Mouse (Mus musculus): ENCODE results near the gene Edem2. TPM values are rescaled to one million over a fixed set of nuclear protein-coding genes. Genes with fewer than 3 reads are reported as not detected.
"Not testable (repeated sequence)": the region's sequence is repeated elsewhere in the genome, so short reads cannot be mapped to it uniquely, and the experiment has no call there.

The Edem2 gene
- polyA plus RNA-seq, 1 experiment = 67.4 TPM

DNA sequence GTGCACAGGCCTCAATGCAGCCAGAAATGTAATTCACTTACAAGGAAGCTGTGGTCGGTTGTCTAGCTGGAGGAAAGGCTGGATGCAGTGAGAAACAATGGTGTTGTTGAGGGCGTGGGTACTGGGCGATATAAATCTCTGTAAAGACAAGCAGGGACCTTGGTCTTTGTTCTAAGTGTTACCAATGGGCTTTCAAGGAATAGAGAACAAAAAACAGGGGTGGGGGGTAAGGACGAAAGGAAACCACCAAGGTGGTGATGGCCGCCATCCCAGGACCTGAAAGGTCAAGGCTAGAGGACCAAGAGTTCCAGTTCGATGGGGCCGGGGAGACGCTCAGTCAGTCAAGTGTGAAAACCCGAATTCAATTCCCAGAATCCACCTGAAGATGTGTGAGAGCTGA, 8.5 kb upstream of the Edem2 start:
- no peak for DNase-seq (ENCODE audit: low read depth, low spot score)
- WGBS = 64% methylated on average over 9 of the region's 9 CpGs

DNA sequence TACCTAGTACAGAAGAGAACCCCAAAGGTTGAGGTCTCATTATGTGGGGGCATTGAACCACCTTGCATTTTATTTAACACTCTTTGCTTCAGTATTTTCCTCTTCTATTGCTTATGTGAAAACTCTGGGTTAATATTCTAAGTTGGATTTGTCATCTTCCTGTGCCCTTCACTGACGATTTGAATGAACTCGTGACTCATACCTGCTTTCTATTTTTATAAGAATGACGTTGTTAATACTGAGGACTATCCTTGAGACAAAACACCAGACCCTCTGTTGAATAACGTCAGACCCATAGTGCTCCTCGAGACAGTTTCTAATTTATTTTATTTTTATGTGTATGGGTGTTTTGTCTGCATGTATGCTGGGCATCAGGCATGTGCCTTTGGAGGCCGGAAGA, 7.7 kb upstream of the Edem2 start:
- WGBS = 63% methylated on average over 6 of the region's 6 CpGs
- no peak for DNase-seq (ENCODE audit: low read depth, low spot score)

DNA sequence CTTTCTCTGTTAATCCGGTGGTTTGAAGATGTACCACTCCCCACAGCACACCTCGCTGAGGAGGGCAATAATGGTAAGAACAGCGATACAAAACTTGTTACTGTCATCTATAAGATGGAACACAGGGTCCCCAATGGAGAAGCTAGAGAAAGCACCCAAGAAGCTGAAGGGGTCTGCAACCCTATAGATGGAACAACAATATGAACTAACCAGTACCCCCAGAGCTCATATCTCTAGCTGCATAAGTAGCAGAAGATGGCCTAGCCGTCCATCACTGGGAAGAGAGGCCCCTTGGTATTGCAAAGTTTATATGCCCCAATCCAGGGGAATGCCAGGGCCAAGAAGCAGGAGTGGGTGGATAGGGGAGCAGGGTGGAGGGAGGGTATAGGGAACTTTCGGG, 6.5 kb upstream of the Edem2 start, which contains the start of gene Gm17581:
Gm17581 (minus strand) TSS at position 101 of the 400 bp plus-strand sequence.
- DNase-seq (ENCODE audit: low read depth, low spot score) = not testable (repeated sequence)

DNA sequence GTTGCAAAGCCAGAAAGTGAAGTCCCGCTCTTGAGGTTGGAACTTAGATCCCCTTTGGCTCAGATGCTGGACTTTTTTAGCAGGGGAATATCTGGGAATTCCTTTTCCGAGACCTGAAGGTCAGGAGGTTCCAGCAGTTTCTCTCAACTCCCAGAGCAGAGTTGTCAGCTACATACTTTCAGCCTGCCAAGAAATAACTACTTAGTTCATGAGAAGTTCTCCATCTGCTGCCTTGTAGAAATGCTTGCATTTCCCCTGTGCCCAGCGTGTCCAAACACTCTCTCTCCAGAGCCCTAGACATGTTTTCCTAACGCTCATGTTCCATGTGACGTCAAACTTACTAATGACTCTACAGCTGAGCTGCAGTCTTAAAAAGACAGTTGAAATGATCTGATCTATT, 5.8 kb upstream of the Edem2 start:
- no peak for DNase-seq (ENCODE audit: low read depth, low spot score)
- 67% methylated on average over 5 of the region's 5 CpGs for WGBS

More for the DNA sequence above, 6.5 kb upstream of the Edem2 start, which contains the start of gene Gm17581:
- 85% methylated on average over 5 of the region's 5 CpGs for WGBS

DNA sequence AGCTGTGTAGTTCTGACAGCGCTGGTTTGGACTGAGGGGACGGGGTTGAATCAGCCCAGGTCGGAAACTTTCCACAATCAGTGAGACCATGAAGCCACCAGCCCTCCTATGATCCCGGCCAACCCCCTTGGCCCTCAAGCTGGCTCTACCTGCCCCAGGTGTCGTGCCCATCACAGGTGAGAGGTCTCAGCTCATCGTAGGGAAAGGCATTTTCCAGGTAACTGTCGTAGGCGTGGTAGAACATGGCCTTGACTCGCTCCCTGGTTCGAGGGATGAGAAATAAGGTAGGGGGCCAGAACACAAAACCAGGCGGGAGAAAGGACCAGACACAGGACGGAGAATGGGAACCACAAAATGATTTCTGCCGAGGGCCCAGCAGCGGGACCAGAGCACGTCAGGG, 533 bp downstream of the Edem2 start:
- no peak for DNase-seq (ENCODE audit: low read depth, low spot score)
- WGBS = 3% methylated on average over 14 of the region's 15 CpGs

DNA sequence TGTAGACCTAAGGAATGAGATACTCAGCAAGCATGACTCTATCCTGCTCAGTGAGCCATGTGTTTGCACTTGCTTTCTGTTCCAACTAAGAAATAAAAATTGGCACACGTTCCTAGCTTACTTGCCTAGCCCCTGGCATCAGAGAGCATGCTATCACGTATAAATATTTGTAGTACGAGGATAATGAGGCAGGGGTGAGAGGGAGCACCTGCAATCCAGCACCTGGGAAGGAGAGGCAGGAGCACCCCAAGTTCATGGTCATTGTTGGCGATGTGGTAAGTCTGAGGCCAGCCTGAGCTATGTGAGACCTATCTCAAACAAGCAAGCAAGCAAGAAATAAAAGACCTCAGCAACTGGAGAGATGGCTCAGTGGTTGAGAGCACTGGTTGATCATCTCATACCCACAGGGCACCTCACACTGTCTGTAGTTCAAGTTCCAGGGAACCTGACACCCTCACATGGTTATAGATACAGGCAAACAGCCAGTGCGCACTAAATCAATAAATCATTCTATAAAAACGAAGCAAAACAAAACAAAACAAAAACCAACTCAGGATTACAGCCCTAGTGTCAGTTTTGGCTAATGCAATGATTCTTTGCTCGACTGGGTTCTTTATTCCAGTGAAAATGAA, 1.4 kb downstream of the Edem2 start:
- DNase-seq (ENCODE audit: low read depth, low spot score) = no peak
- WGBS = 30% methylated on average over 7 of the region's 7 CpGs

DNA sequence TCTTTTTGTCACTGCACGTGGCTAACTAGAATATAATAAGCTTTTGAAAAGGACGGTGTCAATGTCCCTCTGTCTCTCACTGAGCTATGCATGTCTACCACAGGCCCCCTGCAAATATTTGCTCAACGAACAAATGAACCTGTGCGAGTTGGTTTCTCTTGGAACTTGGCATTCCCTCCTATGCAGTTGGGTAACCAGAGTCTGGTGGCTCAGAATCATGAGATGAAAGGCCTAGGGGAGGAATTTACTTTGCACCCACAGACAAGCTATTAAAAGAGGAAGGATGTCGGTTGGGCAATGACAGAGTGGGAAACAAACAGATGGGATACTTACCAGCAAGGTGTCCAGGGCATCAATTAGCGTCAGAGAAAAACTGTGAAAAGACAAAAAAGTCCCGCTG, 3.0 kb downstream of the Edem2 start:
- 75% methylated on average over 7 of the region's 7 CpGs for WGBS
- DNase-seq (ENCODE audit: low read depth, low spot score) = no peak

DNA sequence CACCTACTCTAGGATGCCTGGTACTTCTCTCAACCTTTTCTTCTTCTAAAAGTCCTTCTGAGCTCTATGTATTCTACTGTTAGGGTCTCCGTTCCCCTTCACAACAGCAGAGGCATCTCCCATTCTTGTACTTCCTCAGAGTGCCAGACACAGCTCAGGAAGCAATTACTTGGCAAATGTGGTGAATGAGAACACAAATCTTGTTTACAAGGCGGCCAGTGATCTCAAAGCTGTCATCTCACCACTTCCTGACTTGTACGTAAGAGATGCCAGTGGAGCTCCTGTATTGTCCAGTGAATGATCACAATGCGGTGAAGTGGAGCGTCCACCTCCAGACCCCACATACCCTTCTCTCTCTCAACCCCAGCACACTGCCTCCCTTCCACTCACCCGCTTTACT, 4.7 kb downstream of the Edem2 start:
- DNase-seq (ENCODE audit: low read depth, low spot score) = no peak
- WGBS = 87% methylated on average over 6 of the region's 6 CpGs

DNA sequence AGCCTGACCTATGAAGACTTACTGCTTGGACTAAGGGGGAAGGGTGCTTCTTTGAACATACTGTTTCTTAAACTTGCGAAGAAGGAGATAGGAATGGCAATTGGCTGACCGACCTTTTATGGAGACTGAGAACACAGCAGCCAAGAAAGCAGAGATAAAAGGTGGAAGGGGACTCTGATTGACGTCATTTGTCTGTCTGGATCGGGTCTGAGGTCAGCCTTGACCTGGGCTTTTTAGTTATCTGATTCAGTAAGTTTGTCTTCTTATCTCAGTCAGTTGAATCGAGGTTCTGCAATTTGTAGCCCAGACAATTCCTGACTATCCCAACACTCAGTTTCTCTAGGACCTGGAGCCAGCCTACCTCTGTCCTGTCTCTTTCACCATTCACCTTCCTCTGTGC, 5.2 kb downstream of the Edem2 start:
- no peak for DNase-seq (ENCODE audit: low read depth, low spot score)
- WGBS = 83% methylated on average over 5 of the region's 5 CpGs

DNA sequence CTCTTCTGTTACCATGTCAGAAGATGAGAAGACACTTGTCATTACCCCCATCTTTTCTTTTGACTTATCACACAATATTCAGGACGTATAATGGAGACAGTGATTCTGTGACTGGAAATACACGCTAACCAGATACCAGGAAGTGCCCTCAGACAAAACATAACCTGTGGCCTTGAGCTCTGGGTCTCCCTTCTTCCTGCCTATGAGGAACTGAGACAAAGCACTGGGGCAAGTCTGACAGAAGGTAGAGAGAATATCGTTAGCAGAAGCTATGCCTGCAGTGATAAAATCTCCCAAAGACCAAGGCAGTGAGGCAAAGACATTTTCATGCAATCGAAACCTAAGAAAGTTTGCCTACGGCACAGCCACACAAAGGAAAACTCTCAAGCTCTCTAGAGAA, 8.7 kb downstream of the Edem2 start:
- no peak for DNase-seq (ENCODE audit: low read depth, low spot score)
- WGBS = 68% methylated on average over 5 of the region's 5 CpGs

DNA sequence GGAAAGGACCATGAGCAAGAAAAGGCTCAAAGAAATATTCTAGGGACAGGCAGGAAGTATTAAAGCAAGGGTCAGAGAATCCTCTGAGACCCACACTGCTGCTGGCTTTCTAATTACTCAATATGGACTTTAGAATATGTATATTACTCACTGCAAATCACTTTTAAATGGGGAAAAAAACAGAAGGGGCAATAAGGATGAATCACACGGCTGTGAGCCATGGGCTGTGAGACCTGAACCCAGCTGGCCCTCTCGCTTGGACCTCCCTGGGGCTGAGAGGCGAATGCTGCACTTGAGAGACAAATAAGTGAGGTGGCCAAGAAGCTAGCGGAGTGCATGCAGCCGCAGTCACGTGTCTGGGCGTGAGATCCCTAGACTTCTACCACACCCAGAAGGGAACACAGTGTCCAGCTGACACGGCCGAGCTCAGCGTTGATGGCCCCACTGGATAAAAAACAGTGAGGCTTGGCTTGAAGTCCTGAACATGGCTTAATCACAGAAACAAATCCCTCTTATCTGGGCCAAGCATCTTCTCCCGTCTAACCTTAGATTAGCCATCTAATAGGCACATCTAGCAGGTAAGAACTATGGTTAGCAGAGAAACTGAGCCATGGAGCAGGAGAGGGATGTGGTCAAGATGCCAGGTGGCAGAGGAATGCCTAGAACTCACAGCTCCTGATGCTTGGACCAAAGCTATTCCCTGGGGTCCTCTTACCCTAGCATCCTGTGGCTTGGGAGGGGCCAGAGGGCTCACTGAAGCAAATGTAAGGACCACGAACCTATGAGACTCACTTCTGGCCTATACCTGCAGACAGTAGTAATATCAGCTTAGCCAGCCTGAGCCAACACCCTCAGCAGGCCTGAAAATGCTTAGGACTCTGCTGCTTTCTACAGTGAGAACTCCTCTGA, 11.9 kb downstream of the Edem2 start:
- 67% methylated on average over 12 of the region's 12 CpGs for WGBS
- no peak for DNase-seq (ENCODE audit: low read depth, low spot score)

DNA sequence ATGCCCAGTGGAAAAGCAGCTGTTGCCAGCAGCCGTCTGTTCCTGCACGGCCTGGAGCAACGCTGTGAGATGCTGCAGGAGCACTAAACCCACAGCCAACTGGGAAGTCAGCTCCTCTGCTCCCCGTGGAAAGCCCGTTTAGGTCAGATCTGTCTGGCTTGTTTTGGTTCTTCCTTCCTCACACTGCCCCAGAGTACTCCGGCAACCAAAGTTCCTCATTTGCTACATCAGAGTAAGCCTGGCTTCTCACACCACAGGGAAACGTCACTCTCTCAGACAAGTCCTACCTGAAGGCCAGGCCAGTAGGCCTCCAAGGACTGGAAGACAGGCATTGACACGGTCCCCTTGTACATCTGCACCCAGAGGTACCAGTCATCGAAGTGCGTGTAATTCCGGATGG, 18.7 kb downstream of the Edem2 start:
- no peak for DNase-seq (ENCODE audit: low read depth, low spot score)
- WGBS = 88% methylated on average over 11 of the region's 11 CpGs

DNA sequence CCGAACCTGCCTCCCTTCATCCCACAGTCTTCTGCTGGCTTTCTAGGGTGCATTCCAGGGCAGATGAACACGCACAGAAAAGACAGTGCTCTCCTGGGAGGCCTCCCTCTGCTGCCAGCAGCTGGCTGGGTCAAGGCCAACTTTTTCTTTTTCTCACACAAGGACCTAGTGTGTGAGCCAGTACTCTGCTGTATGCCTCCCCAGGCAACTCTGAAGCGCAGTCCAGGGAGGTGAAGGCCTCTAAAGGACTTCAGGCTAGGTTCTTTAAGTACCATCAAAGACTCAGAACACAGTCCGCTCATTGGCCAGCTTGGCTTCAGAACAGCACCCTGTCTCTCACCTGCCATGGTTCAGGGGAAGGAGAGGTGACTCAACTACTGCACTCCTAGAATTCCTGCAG, 22.0 kb downstream of the Edem2 start:
- WGBS = 66% methylated on average over 4 of the region's 4 CpGs

DNA sequence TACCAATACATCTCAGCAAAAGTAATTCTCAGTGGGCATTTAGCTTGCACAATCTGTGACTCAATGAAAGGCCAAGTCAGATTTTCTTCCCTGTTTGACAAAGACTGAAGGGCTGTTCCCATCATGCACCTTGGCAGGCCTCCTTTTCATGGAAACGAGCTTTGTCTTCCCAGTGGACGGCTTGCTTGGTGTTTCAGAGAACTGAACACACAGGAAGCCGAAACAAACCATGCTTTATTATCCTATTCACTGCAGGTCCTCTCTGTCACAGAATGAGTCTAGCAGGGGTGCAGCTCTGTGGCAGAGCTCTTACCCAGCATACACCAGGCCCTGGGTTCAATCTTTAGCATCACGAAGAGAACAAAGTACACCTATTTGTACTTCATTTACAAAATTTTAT, 25.6 kb downstream of the Edem2 start:
- no peak for DNase-seq (ENCODE audit: low read depth, low spot score)
- 76% methylated on average over 4 of the region's 4 CpGs for WGBS

More for the DNA sequence above, 22.0 kb downstream of the Edem2 start:
- DNase-seq (ENCODE audit: low read depth, low spot score) = no peak

DNA sequence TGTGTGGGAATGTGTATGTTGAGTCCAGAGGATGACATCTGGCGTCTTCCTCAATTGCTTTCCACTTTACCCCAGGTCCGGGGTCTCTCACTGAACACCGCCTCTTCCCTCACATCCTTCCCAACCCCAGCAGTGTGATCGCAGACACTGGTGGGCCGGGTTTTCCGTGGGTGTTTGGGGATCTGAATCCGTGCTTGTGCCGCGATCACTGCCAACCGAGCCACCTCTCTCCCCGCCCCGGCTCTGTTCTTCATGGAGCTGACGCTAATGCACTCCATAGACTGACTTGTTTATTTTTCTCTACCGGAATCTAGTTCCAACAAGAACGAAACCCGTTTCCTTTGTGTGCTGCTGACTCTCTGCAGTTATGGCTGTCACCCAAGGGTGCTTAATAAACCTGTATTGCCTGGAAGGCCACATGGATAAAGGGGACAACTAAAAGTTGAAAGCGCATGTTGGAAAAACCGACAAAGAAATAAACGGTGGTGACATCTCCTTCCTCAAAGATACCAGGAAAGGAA, 27.8 kb downstream of the Edem2 start:
- no peak for DNase-seq (ENCODE audit: low read depth, low spot score)
- WGBS = 81% methylated on average over 19 of the region's 19 CpGs

DNA sequence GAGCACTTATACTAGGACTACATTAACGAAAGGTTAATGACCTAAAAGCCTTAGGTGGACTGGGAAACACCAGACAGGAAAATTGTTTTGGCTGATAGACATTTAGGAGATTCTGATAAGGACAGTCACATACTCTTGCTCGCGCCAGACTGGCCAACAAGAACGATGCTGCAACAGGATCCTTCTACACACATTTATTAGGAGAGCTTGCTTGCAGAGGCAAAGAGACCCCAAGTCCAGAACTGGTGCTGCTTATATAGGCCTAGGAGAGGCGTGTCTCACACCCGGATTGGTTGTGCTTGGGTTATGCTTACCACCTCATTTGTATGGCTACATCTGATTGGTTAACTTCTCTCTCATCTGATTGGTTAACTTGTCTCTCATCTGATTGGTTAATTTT, 30.8 kb downstream of the Edem2 start:
- not testable (repeated sequence) for DNase-seq (ENCODE audit: low read depth, low spot score)
- WGBS = 93% methylated on average over 6 of the region's 6 CpGs

DNA sequence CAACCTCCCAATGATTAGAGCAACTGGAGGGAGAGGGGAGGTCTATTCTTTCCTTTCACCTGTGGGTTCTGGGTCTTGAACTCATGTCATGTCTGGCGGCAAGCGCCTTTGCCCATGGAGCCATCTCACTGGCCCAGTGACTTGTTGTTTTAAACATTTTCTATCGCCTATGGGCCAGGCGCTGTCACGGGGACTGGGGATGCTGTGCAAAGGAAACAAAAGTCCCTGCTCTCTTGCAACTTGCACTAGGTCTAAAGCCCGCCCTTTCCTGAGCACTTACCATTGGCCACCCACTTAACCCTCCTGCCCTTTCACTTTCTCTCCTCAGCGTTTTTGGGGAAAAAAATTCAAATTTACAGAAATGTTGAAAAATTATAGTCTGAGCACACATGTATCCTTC, 32.4 kb downstream of the Edem2 start:
- no peak for DNase-seq (ENCODE audit: low read depth, low spot score)
- WGBS = 66% methylated on average over 7 of the region's 7 CpGs

DNA sequence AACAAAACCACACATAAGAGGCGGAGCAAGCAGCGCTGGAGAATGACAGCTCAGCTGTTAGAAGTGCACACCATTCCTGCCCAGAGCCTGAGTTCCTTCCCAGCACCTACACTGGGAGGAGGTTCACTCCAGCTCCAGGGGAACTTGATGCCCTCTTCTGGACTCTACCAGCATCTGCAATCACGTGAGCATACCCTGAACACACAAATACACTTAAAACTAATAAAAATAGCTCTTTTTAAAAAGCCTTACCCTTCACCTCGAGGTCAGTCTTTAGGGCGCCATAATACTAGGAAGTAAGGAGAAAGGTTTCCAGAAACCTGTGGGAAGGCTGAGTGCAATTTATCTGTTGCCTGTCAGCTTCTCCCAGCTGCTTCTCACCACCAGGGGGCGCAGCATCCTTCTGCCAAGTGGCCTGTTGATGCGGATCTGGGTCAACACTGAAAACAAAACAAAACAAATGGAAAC, 33.1 kb downstream of the Edem2 start:
- WGBS = 15% methylated on average over 7 of the region's 7 CpGs
- DNase-seq (ENCODE audit: low read depth, low spot score) = no peak

DNA sequence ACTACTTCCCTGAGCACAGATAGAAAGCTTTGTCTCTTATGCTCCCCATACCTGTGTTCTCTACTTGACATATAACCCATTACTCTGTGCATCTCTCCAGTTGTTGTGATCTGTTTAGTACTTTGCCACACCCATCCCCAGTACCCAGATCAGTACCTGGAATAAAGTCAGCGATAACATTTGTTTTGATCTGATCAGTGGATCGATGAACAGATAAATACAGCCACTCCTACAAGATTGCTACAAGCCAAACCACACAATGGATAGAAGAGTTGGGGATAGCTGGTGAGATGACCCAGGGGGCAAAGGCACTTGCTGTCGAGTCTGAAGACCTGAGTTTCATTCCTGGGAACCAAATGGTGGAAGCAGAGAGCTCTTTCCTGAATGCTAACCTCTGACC, 34.0 kb downstream of the Edem2 start:
- DNase-seq (ENCODE audit: low read depth, low spot score) = no peak
- 73% methylated on average over 3 of the region's 3 CpGs for WGBS

DNA sequence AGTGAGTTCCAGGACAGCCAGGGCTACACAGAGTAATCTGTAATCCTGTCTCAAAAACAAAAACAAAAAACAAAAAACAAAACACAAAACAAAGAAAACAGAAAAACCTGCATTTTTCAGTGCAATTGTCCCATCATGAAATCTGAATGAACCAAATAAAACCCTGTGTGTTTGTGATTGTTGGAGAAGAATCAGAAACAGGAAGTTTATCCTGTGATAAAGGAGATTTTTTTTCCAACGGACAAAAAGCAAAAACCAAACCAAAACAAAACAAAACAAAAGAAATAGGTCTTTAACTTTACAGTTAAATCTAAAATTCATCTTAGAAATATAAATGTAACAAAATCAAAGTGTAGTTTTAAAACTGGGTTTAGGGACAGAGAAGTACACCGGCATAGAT, 34.7 kb downstream of the Edem2 start:
- 64% methylated on average over 2 of the region's 2 CpGs for WGBS

DNA sequence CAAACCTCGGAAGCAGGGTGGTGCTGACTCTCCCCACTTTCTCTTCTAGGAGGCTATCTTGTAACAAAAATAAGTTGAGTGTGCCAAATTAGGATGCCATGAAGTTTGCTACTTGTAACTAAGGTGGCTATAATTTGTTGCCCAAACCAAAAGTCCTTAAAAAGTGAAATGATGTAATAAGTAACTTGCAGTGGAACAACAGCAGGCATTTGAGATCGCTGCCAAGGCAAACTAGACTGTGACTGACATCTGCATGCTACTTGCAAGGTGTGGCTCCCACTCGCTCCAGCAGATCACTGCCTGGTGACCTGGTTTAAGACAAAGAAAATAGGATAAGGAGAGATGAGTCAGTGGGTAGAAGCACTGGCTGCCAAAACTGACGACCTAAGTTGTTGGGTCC, 36.1 kb downstream of the Edem2 start:
- DNase-seq (ENCODE audit: low read depth, low spot score) = no peak
- WGBS = 57% methylated on average over 4 of the region's 4 CpGs

More for the DNA sequence above, 34.7 kb downstream of the Edem2 start:
- no peak for DNase-seq (ENCODE audit: low read depth, low spot score)

All from large intestine, adult 2 months (tissue).